In genomic region chr9:50555094-50555446, GRCm38 (mm10) we compare ENCODE assay signal across 8 mouse cellular contexts. TPM values are rescaled to one million over a fixed set of nuclear protein-coding genes. Genes with fewer than 3 reads are reported as not detected.
DNase-seq lines count a peak whose midpoint lies in the region; ATAC-seq and TF ChIP-seq lines count a peak whose summit lies in the region.

Gene Bco2, minus strand, starts transcription at chr9:50555181.

- H3K36me3 ChIP-seq in heart, adult 2 months (ENCODE audit: control insufficient read depth, insufficient read depth, low read length), result no peaks in the 10 kb centered on the region
- no peaks in the 10 kb centered on the region for H3K36me3 ChIP-seq in hindbrain, embryonic 10.5 days
- H3K36me3 ChIP-seq in liver, embryonic 15.5 days (replicated peaks), result no peaks in the 10 kb centered on the region

- ATAC-seq in liver, embryonic 15.5 days (ENCODE audit: insufficient read depth), result no peak

- H3K9ac ChIP-seq in heart, adult 2 months (ENCODE audit: low read depth, low read length), result no peak within 1 kb of the TSS
- no peak within 1 kb of the TSS for H3K9ac ChIP-seq in liver, embryonic 15.5 days

- intact Hi-C loops in heart, adult 2 months (cut with DNase I), result no loop called here

- no peak for TF ChIP-seq CTCF in heart, adult 2 months (IDR thresholded peaks at IDR 0.05)

- H3K4me2 ChIP-seq in liver, embryonic 15.5 days, result peak within 1 kb of the TSS; percentile 23

- no peaks in the 10 kb centered on the region for H3K27me3 ChIP-seq in heart, adult 2 months (ENCODE audit: control insufficient read depth, insufficient read depth, low read length)
- no peaks in the 10 kb centered on the region for H3K27me3 ChIP-seq in hindbrain, embryonic 10.5 days (ENCODE audit: insufficient read depth, poor library complexity, severe bottlenecking)
- H3K27me3 ChIP-seq in liver, embryonic 15.5 days, result no peaks in the 10 kb centered on the region

- H3K27ac ChIP-seq in heart, adult 2 months, result peak within 1 kb of the TSS; percentile 31; the same call in 1 of the 2 replicates
- peak within 1 kb of the TSS; percentile 79 for H3K27ac ChIP-seq in hindbrain, embryonic 10.5 days
- H3K27ac ChIP-seq in liver, embryonic 15.5 days (replicated peaks), result no peak within 1 kb of the TSS

- H3K4me3 ChIP-seq in heart, adult 2 months, result no peak within 1 kb of the TSS; the same call in 1 of the 2 replicates
- H3K4me3 ChIP-seq in hindbrain, embryonic 10.5 days, result peak within 1 kb of the TSS; percentile 41
- H3K4me3 ChIP-seq in liver, embryonic 15.5 days (replicated peaks), result 0 out of 2 replicates have a peak within 1 kb of the TSS, but pooled peaks have one; percentile 0

- TF ChIP-seq POLR2A in heart, adult 2 months (IDR thresholded peaks at IDR 0.05; ENCODE audit: insufficient read depth, low read depth, low read length), result no peak

- WGBS in heart, adult 2 months, result 65% methylated on average over 2 of the region's 2 CpGs
- WGBS in hindbrain, embryonic 10.5 days, result 18% methylated on average over 2 of the region's 2 CpGs
- WGBS in liver, embryonic 15.5 days (ENCODE audit: insufficient replicate concordance), result 52% methylated on average over 2 of the region's 2 CpGs

- no peaks in the 10 kb centered on the region for H3K4me1 ChIP-seq in heart, adult 2 months (ENCODE audit: control insufficient read depth, insufficient read depth, low read length)
- H3K4me1 ChIP-seq in hindbrain, embryonic 10.5 days (replicated peaks), result peaks cover 15% of the 10 kb centered on the region
- H3K4me1 ChIP-seq in liver, embryonic 15.5 days (replicated peaks), result no peaks in the 10 kb centered on the region

- H3K9me3 ChIP-seq in hindbrain, embryonic 10.5 days, result no peaks in the 10 kb centered on the region
- no peaks in the 10 kb centered on the region for H3K9me3 ChIP-seq in liver, embryonic 15.5 days (replicated peaks)

- TF ChIP-seq EP300 in heart, adult 2 months (IDR thresholded peaks at IDR 0.05; ENCODE audit: insufficient read depth, low read depth, low read length), result no peak

- H3K79me2 ChIP-seq in heart, adult 2 months (replicated peaks; ENCODE audit: control insufficient read depth, insufficient read depth, low read length), result no peaks in the 10 kb centered on the region

- DNase-seq in heart, adult 2 months, result no peak
- no peak for DNase-seq in heart, adult 9 months (ENCODE audit: low spot score in 2 of 2)
- DNase-seq in ES-CJ7 (ENCODE audit: low read depth, low spot score), result peak; percentile 24
- no peak for DNase-seq in hindbrain, embryonic 10.5 days (ENCODE audit: low spot score)
- DNase-seq in left cerebral cortex, adult 9 months (ENCODE audit: low spot score in 2 of 2), result no peak
- no peak for DNase-seq in gastrocnemius, adult 8-10 months (ENCODE audit: low spot score in 2 of 2)
- DNase-seq in thymus, adult 18-20 months, result no peak

RNA-seq across cellular contexts. Expression of gene Bco2, which starts in this region (rescaled TPM):
- under 1 TPM; 0.39 to 0.50 TPM for total RNA-seq in heart, adult 2 months (2021)
- polyA plus RNA-seq in heart, adult 2 months (2012; rRNA removed), result 0.32 and 0.33 TPM in 2 replicates
- 0.10 and 0.18 TPM in 2 replicates for polyA plus RNA-seq in hindbrain, embryonic 10.5 days (2016; fragmentation: Nextera tagmentation; extraction: Ambion mirVana)
- 0.60 and 0.67 TPM in 2 replicates for polyA plus RNA-seq in liver, embryonic 15.5 days (2015; fragmentation: Nextera tagmentation; extraction: Ambion mirVana)
- under 1 TPM; 0.13 to 0.47 (median 0.44) TPM for total RNA-seq in gastrocnemius, adult 8-10 months (2022)
